Mouse (Mus musculus): ENCODE measurements around the gene Serhl. TPM values are rescaled to one million over a fixed set of nuclear protein-coding genes. Genes with fewer than 3 reads are reported as not detected.
A peak's percentile ranks its signal among the peaks of the same experiment; 100 is the strongest.

Gene Serhl
- polyA plus RNA-seq, 1 experiment from 2014 or later = 71.0 TPM

DNA sequence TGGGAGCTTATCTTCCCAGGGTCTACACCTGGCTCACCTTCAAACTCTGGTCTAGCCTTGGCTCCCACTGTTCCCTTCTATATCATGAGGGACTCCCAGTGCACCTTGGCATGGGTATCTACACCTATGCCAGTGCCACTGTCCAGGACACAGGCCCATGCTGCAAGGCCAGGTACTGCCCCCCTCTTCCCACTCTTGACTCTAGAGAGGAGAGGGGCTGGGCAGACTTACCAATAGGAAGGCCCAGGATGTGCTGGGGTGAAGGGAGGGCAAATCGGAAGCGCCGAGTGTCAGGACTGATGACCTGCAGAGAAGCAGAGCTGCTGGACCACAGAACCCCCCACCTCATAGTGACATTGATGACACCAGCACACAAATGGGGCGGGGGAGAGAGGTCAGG, 72.7 kb downstream of the Serhl start:
- no peak for ATAC-seq
- Histone ChIP-seq H3K27ac (ENCODE audit: low read length) (no peak overlapping the region), H3K27me3 (replicated peaks; ENCODE audit: control insufficient read depth, insufficient read depth, low read length) (no peaks in the 10 kb centered on the region), H3K4me2 (ENCODE audit: low read depth, low read length) (no peak overlapping the region), H3K36me3 (ENCODE audit: control insufficient read depth, insufficient read depth, low read length) (peaks cover 15% of the 10 kb centered on the region), H3K4me3 (ENCODE audit: low read length) (no peak overlapping the region), H3K9me3 (ENCODE audit: control insufficient read depth, low read length) (no peaks in the 10 kb centered on the region), H3K9ac (ENCODE audit: low read depth, low read length) (no peak overlapping the region), H3K4me1 (ENCODE audit: control insufficient read depth, insufficient read depth, low read length) (peaks cover 21% of the 10 kb centered on the region)
- WGBS = 92% methylated on average over 4 of the region's 4 CpGs

- H3K9me3 ChIP-seq (ENCODE audit: control insufficient read depth, low read length) = no peaks in the 10 kb centered on the region
- H3K4me1 ChIP-seq (ENCODE audit: control insufficient read depth, insufficient read depth, low read length) = peaks cover 31% of the 10 kb centered on the region
- H3K9ac ChIP-seq (ENCODE audit: low read depth, low read length) = 0 out of 2 replicates have a peak overlapping the region, but pooled peaks have one; percentile 11
- H3K27me3 ChIP-seq (replicated peaks; ENCODE audit: control insufficient read depth, insufficient read depth, low read length) = no peaks in the 10 kb centered on the region
- 0 out of 2 replicates have a peak overlapping the region, but pooled peaks have one; percentile 2 for H3K27ac ChIP-seq (ENCODE audit: low read length)
- H3K4me2 ChIP-seq (ENCODE audit: low read depth, low read length) = no peak overlapping the region
- no peak overlapping the region for H3K4me3 ChIP-seq (ENCODE audit: low read length)
- WGBS = 87% methylated on average over 11 of the region's 11 CpGs
- H3K36me3 ChIP-seq (ENCODE audit: control insufficient read depth, insufficient read depth, low read length) = peaks cover 15% of the 10 kb centered on the region
- ATAC-seq = peak; percentile 43
Measured at GRCm38 (mm10) chr15:83162818-83163485, 73.6 kb downstream of the Serhl start.

DNA sequence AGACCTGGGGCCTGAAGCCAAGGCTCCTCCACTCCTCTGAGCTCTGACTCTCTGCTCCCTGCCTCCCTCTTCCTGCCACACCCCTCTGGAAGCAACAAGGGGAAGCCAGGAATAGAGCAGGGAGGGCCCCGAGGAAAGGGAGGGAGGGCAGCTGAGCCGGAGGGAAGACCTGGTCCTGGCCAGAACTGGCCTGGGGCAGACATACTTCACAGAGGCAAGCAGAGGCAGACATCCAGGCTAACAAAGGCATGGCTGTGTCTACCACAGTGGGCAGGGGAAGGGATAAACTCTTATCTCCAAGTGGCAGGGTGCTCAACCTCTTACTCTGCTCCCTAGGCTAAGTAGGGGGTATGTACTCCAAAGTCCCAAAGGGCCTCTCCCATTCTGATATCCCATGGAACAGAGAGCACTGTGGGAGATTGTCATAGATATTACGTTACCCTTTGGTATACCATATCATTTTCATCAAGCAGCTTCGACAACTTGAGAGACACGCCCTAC, 75.7 kb downstream of the Serhl start:
- H3K4me1 ChIP-seq (ENCODE audit: control insufficient read depth, insufficient read depth, low read length) = peaks cover 35% of the 10 kb centered on the region
- H3K9ac ChIP-seq (ENCODE audit: low read depth, low read length) = no peak overlapping the region
- ATAC-seq = peak; percentile 74
- H3K4me3 ChIP-seq (ENCODE audit: low read length) = no peak overlapping the region
- no peaks in the 10 kb centered on the region for H3K9me3 ChIP-seq (ENCODE audit: control insufficient read depth, low read length)
- peaks cover 5% of the 10 kb centered on the region; the same call in 1 of the 2 replicates for H3K36me3 ChIP-seq (ENCODE audit: control insufficient read depth, insufficient read depth, low read length)
- no peaks in the 10 kb centered on the region for H3K27me3 ChIP-seq (replicated peaks; ENCODE audit: control insufficient read depth, insufficient read depth, low read length)
- 48% methylated on average over 5 of the region's 5 CpGs for WGBS
- H3K4me2 ChIP-seq (ENCODE audit: low read depth, low read length) = no peak overlapping the region
- H3K27ac ChIP-seq (ENCODE audit: low read length) = peak overlapping the region; percentile 73

GRCm38 (mm10) chr15:83165526-83166315, 76.4 kb downstream of the Serhl start:
- H3K4me3 ChIP-seq (ENCODE audit: low read length) = no peak overlapping the region
- H3K4me1 ChIP-seq (ENCODE audit: control insufficient read depth, insufficient read depth, low read length) = peaks cover 41% of the 10 kb centered on the region

More at GRCm38 (mm10) chr15:83165526-83166315, 76.4 kb downstream of the Serhl start:
- 86% methylated on average over 13 of the region's 13 CpGs for WGBS
- H3K27me3 ChIP-seq (replicated peaks; ENCODE audit: control insufficient read depth, insufficient read depth, low read length) = no peaks in the 10 kb centered on the region
- H3K4me2 ChIP-seq (ENCODE audit: low read depth, low read length) = no peak overlapping the region
- no peak overlapping the region for H3K27ac ChIP-seq (ENCODE audit: low read length)
- H3K9ac ChIP-seq (ENCODE audit: low read depth, low read length) = no peak overlapping the region
- no peak for ATAC-seq
- peaks cover 5% of the 10 kb centered on the region; the same call in 1 of the 2 replicates for H3K36me3 ChIP-seq (ENCODE audit: control insufficient read depth, insufficient read depth, low read length)
- no peaks in the 10 kb centered on the region for H3K9me3 ChIP-seq (ENCODE audit: control insufficient read depth, low read length)

Other genes starting within 250 kb of the Serhl start
- gene Tcf20, start 101.6 kb upstream of the Serhl start, polyA plus RNA-seq (2015; fragmentation: Nextera tagmentation; extraction: Ambion mirVana) = 5.1 and 5.5 TPM in 2 replicates
- 3.1 and 3.6 TPM in 2 replicates for gene Nfam1, start 56.2 kb upstream of the Serhl start, polyA plus RNA-seq (2015; fragmentation: Nextera tagmentation; extraction: Ambion mirVana)
- 69.4 and 75.4 TPM in 2 replicates for gene Rrp7a, start 33.3 kb downstream of the Serhl start, polyA plus RNA-seq (2015; fragmentation: Nextera tagmentation; extraction: Ambion mirVana)
- 104 and 106 TPM in 2 replicates for gene Poldip3, start 59.9 kb downstream of the Serhl start, polyA plus RNA-seq (2015; fragmentation: Nextera tagmentation; extraction: Ambion mirVana)
- 283 and 299 TPM in 2 replicates for gene Cyb5r3, start 83.1 kb downstream of the Serhl start, polyA plus RNA-seq (2015; fragmentation: Nextera tagmentation; extraction: Ambion mirVana)
- 3.9 and 4.2 TPM in 2 replicates for gene A4galt, start 162.3 kb downstream of the Serhl start, polyA plus RNA-seq (2015; fragmentation: Nextera tagmentation; extraction: Ambion mirVana)

Measured in intestine, embryonic 16.5 days (tissue).